Mouse (Mus musculus): Measurements from ENCODE around the gene Afdn.

The Afdn gene

GRCm38 (mm10) chr17:13738121-13738776 is 22.1 kb upstream of the Afdn start:
- in situ Hi-C loops (cut with MboI; ENCODE audit: unreplicated experiment in 2 of 2): no loop called here

GRCm38 (mm10) chr17:13738916-13739315 is 21.4 kb upstream of the Afdn start:
- in situ Hi-C loops (cut with MboI; ENCODE audit: unreplicated experiment in 2 of 2): no loop called here

- in situ Hi-C loops (cut with MboI; ENCODE audit: unreplicated experiment in 2 of 2): no loop called here
Observed at GRCm38 (mm10) chr17:13739981-13740380, 20.4 kb upstream of the Afdn start.

GRCm38 (mm10) chr17:13740796-13741195 is 19.5 kb upstream of the Afdn start:
- in situ Hi-C loops (cut with MboI; ENCODE audit: unreplicated experiment in 2 of 2): no loop called here

- in situ Hi-C loops (cut with MboI; ENCODE audit: unreplicated experiment in 2 of 2): no loop called here
Observed at GRCm38 (mm10) chr17:13741611-13742010, 18.7 kb upstream of the Afdn start.

GRCm38 (mm10) chr17:13742334-13742733 is 18.0 kb upstream of the Afdn start:
- in situ Hi-C loops (cut with MboI; ENCODE audit: unreplicated experiment in 2 of 2): no loop called here

- in situ Hi-C loops (cut with MboI; ENCODE audit: unreplicated experiment in 2 of 2): no loop called here
Observed at GRCm38 (mm10) chr17:13742941-13743708, 17.2 kb upstream of the Afdn start.

- in situ Hi-C loops (cut with MboI; ENCODE audit: unreplicated experiment in 2 of 2): no loop called here
Observed at GRCm38 (mm10) chr17:13743709-13744079, 16.6 kb upstream of the Afdn start.

GRCm38 (mm10) chr17:13744219-13744618 is 16.1 kb upstream of the Afdn start:
- in situ Hi-C loops (cut with MboI; ENCODE audit: unreplicated experiment in 2 of 2): no loop called here

GRCm38 (mm10) chr17:13744824-13745223 is 15.5 kb upstream of the Afdn start:
- in situ Hi-C loops (cut with MboI; ENCODE audit: unreplicated experiment in 2 of 2): no loop called here

- in situ Hi-C loops (cut with MboI; ENCODE audit: unreplicated experiment in 2 of 2): no loop called here
Observed at GRCm38 (mm10) chr17:13745373-13745772, 15.0 kb upstream of the Afdn start.

- in situ Hi-C loops (cut with MboI; ENCODE audit: unreplicated experiment in 2 of 2): no loop called here
Observed at GRCm38 (mm10) chr17:13746330-13746729, 14.0 kb upstream of the Afdn start.

GRCm38 (mm10) chr17:13747681-13748080 is 12.7 kb upstream of the Afdn start:
- in situ Hi-C loops (cut with MboI; ENCODE audit: unreplicated experiment in 2 of 2): no loop called here

- in situ Hi-C loops (cut with MboI; ENCODE audit: unreplicated experiment in 2 of 2): no loop called here
Observed at GRCm38 (mm10) chr17:13749027-13749426, 11.3 kb upstream of the Afdn start.

- in situ Hi-C loops (cut with MboI; ENCODE audit: unreplicated experiment in 2 of 2): no loop called here
Observed at GRCm38 (mm10) chr17:13753918-13754317, 6.4 kb upstream of the Afdn start.

GRCm38 (mm10) chr17:13754940-13755339 is 5.4 kb upstream of the Afdn start:
- in situ Hi-C loops (cut with MboI; ENCODE audit: unreplicated experiment in 2 of 2): no loop called here

- in situ Hi-C loops (cut with MboI; ENCODE audit: unreplicated experiment in 2 of 2): no loop called here
Observed at GRCm38 (mm10) chr17:13758586-13758985, 1.8 kb upstream of the Afdn start.

GRCm38 (mm10) chr17:13759156-13759852 is 1.0 kb upstream of the Afdn start:
- in situ Hi-C loops (cut with MboI; ENCODE audit: unreplicated experiment in 2 of 2): no loop called here

GRCm38 (mm10) chr17:13760675-13761178 is 388 bp downstream of the Afdn start:
- in situ Hi-C loops (cut with MboI; ENCODE audit: unreplicated experiment in 2 of 2): no loop called here

- in situ Hi-C loops (cut with MboI; ENCODE audit: unreplicated experiment in 2 of 2): no loop called here
Observed at GRCm38 (mm10) chr17:13761179-13761913, 1.0 kb downstream of the Afdn start, which contains the start of gene Tcte2. Tcte2 (minus strand) TSS chr17:13761825.

- in situ Hi-C loops (cut with MboI; ENCODE audit: unreplicated experiment in 2 of 2): no loop called here
Observed at GRCm38 (mm10) chr17:13763819-13764218, 3.5 kb downstream of the Afdn start.

All from v-Abl transformed pro-B cells (cell line).